Mouse (Mus musculus): ENCODE measurements around the gene Kif5a.

Gene Kif5a

DNA sequence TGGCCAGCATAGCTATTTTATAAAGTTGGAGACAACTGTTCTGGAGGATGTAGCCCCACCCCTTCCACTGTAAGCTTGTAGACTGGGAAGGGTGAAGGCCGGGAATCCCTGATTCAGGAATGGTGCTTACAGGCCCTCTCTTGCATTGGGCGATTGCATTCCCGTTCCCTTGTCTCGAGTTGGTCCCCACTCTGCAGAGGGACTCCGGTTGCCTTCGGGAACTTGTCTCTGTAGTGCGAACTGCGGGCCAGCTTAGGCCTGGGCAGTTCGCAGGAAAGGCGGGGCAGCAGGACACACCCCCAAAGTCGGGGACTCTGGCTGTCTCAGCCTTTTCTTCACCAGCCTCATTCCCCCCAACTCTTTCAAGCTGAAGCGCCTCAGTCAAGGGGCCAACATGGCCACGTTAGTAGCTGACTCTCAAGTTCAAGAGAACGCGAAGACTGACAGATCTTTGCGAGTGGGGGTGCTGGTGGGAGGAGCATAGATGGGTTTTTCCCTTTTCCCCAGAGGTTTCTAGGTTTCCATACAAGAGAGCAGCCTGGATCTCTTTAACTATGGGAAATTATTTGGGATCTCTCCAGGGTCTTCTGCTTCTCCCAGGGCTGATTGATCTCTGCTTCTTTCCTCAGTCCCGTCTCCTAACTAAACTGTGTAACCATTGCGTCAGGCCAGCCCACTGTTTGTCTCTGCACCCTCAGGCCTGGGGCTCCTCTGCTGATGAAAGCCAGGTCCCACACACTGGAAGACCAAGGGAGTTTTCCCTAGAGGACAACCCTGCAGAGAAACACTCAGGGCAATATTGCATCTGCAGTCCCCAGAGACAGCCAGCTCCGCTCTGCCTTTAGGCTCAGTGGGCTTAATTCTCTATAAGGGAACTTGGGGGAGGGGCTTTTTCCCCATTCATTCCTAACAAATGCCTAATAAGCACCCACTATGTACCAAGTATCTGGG lies 28.1 kb upstream of the Kif5a start:
- no peaks in the 10 kb centered on the region for H3K27me3 ChIP-seq (ENCODE audit: insufficient read depth, low read length)
- peaks cover 61% of the 10 kb centered on the region for H3K36me3 ChIP-seq (ENCODE audit: insufficient read depth, low read length)
- peaks cover 72% of the 10 kb centered on the region for H3K4me1 ChIP-seq (replicated peaks; ENCODE audit: low read depth, low read length)
- no peak for TF ChIP-seq CTCF (conservative IDR thresholded peaks at IDR 0.05; ENCODE audit: low read length)
- no peak for TF ChIP-seq NANOG (IDR thresholded peaks at IDR 0.05; ENCODE audit: borderline replicate concordance, low read length)
- TF ChIP-seq POU5F1 (IDR thresholded peaks at IDR 0.05; ENCODE audit: borderline replicate concordance, low read length): no peak
- H3K9me3 ChIP-seq (ENCODE audit: low read length): no peaks in the 10 kb centered on the region
- peak overlapping the region; percentile 86 for H3K4me3 ChIP-seq (replicated peaks; ENCODE audit: low read length)

GRCm38 (mm10) chr10:127290307-127290929 lies 27.3 kb upstream of the Kif5a start:
- peak overlapping the region; percentile 86 for H3K4me3 ChIP-seq (replicated peaks; ENCODE audit: low read length)
- no peaks in the 10 kb centered on the region for H3K27me3 ChIP-seq (ENCODE audit: insufficient read depth, low read length)
- no peaks in the 10 kb centered on the region for H3K9me3 ChIP-seq (ENCODE audit: low read length)
- peaks cover 74% of the 10 kb centered on the region for H3K4me1 ChIP-seq (replicated peaks; ENCODE audit: low read depth, low read length)
- TF ChIP-seq CTCF (conservative IDR thresholded peaks at IDR 0.05; ENCODE audit: low read length) (no peak), NANOG (IDR thresholded peaks at IDR 0.05; ENCODE audit: borderline replicate concordance, low read length) (no peak), POU5F1 (IDR thresholded peaks at IDR 0.05; ENCODE audit: borderline replicate concordance, low read length) (no peak)
- peaks cover 61% of the 10 kb centered on the region for H3K36me3 ChIP-seq (ENCODE audit: insufficient read depth, low read length)

DNA sequence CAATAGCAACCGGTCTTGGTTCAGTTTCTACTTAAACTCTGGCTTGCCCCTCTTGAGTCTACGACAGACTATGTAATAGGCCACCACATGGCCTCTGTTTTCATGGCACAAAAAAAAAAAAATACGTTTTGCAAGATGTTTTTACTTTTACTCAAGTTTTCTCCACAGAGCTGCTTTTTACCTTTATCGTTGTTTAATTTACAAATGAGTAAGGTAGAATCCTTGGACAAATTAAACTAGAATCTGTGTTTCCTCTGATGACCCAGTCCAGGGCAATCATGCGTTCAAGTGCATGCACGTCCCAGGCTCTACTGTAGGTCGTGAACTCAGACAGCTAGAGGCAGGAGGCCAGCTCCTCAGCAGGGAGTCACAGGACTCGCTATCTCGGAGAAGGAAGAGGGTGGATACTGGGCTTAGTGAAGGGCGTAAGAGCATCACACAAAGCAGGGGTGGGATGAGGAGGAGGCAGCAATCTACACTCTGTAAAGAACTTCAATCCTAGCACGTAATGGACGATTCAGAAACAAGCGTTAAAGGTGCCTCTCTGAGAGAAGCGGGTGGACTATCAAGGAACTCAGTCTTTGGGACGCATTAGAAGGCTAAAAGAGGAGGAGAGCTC lies 26.5 kb upstream of the Kif5a start:
- Histone ChIP-seq H3K36me3 (ENCODE audit: insufficient read depth, low read length) (peaks cover 61% of the 10 kb centered on the region), H3K9me3 (ENCODE audit: low read length) (no peaks in the 10 kb centered on the region), H3K4me1 (replicated peaks; ENCODE audit: low read depth, low read length) (peaks cover 74% of the 10 kb centered on the region), H3K4me3 (replicated peaks; ENCODE audit: low read length) (peak overlapping the region; percentile 86), H3K27me3 (ENCODE audit: insufficient read depth, low read length) (no peaks in the 10 kb centered on the region)
- TF ChIP-seq NANOG (IDR thresholded peaks at IDR 0.05; ENCODE audit: borderline replicate concordance, low read length) (no peak), POU5F1 (IDR thresholded peaks at IDR 0.05; ENCODE audit: borderline replicate concordance, low read length) (no peak), CTCF (conservative IDR thresholded peaks at IDR 0.05; ENCODE audit: low read length) (no peak)

- Histone ChIP-seq H3K27me3 (ENCODE audit: insufficient read depth, low read length) (no peaks in the 10 kb centered on the region), H3K9me3 (ENCODE audit: low read length) (no peaks in the 10 kb centered on the region), H3K4me3 (replicated peaks; ENCODE audit: low read length) (peak within 1 kb of the TSS; percentile 86), H3K4me1 (replicated peaks; ENCODE audit: low read depth, low read length) (peaks cover 81% of the 10 kb centered on the region), H3K36me3 (ENCODE audit: insufficient read depth, low read length) (peaks cover 61% of the 10 kb centered on the region)
- no peak for TF ChIP-seq POU5F1 (IDR thresholded peaks at IDR 0.05; ENCODE audit: borderline replicate concordance, low read length)
- TF ChIP-seq CTCF (conservative IDR thresholded peaks at IDR 0.05; ENCODE audit: low read length): no peak
- no peak for TF ChIP-seq NANOG (IDR thresholded peaks at IDR 0.05; ENCODE audit: borderline replicate concordance, low read length)
These were observed 25.8 kb upstream of the Kif5a start, which contains the start of gene Mbd6 for GRCm38 (mm10) chr10:127288800-127289572. Mbd6 (minus strand) TSS chr10:127289018.

- H3K4me1 ChIP-seq (replicated peaks; ENCODE audit: low read depth, low read length): peaks cover 86% of the 10 kb centered on the region
- TF ChIP-seq POU5F1 (IDR thresholded peaks at IDR 0.05; ENCODE audit: borderline replicate concordance, low read length) (no peak), CTCF (conservative IDR thresholded peaks at IDR 0.05; ENCODE audit: low read length) (no peak), NANOG (IDR thresholded peaks at IDR 0.05; ENCODE audit: borderline replicate concordance, low read length) (no peak)
- H3K4me3 ChIP-seq (replicated peaks; ENCODE audit: low read length): peak overlapping the region; percentile 86
- no peaks in the 10 kb centered on the region for H3K27me3 ChIP-seq (ENCODE audit: insufficient read depth, low read length)
- peaks cover 61% of the 10 kb centered on the region for H3K36me3 ChIP-seq (ENCODE audit: insufficient read depth, low read length)
- no peaks in the 10 kb centered on the region for H3K9me3 ChIP-seq (ENCODE audit: low read length)
These were observed 25.2 kb upstream of the Kif5a start for GRCm38 (mm10) chr10:127288328-127288799.

DNA sequence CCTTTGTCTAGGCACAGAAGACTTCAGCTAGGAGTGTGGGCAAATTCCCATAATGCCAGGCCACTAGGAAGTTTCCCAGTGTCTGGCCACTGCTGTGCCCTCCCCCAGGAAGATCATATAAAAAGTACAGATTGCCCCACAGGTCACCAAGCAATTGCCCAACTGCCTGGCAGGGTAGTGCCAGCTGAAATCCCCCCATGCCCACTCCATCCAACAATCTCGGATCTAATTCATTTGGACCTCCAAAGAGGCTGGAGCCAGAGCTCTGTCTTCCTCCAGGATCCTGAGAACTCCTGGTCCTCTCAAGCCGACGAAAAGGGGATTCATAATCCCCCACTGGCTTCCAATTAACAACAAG lies 24.8 kb upstream of the Kif5a start:
- H3K36me3 ChIP-seq (ENCODE audit: insufficient read depth, low read length): peaks cover 61% of the 10 kb centered on the region
- H3K27me3 ChIP-seq (ENCODE audit: insufficient read depth, low read length): no peaks in the 10 kb centered on the region
- H3K9me3 ChIP-seq (ENCODE audit: low read length): no peaks in the 10 kb centered on the region
- H3K4me3 ChIP-seq (replicated peaks; ENCODE audit: low read length): peak overlapping the region; percentile 86
- H3K4me1 ChIP-seq (replicated peaks; ENCODE audit: low read depth, low read length): peaks cover 86% of the 10 kb centered on the region
- TF ChIP-seq POU5F1 (IDR thresholded peaks at IDR 0.05; ENCODE audit: borderline replicate concordance, low read length) (no peak), NANOG (IDR thresholded peaks at IDR 0.05; ENCODE audit: borderline replicate concordance, low read length) (no peak), CTCF (conservative IDR thresholded peaks at IDR 0.05; ENCODE audit: low read length) (no peak)

GRCm38 (mm10) chr10:127287271-127287935 lies 24.3 kb upstream of the Kif5a start:
- Histone ChIP-seq H3K4me1 (replicated peaks; ENCODE audit: low read depth, low read length) (peaks cover 87% of the 10 kb centered on the region), H3K9me3 (ENCODE audit: low read length) (no peaks in the 10 kb centered on the region), H3K36me3 (ENCODE audit: insufficient read depth, low read length) (peaks cover 61% of the 10 kb centered on the region), H3K27me3 (ENCODE audit: insufficient read depth, low read length) (no peaks in the 10 kb centered on the region), H3K4me3 (replicated peaks; ENCODE audit: low read length) (peak overlapping the region; percentile 86)
- no peak for TF ChIP-seq CTCF (conservative IDR thresholded peaks at IDR 0.05; ENCODE audit: low read length)
- no peak for TF ChIP-seq POU5F1 (IDR thresholded peaks at IDR 0.05; ENCODE audit: borderline replicate concordance, low read length)
- no peak for TF ChIP-seq NANOG (IDR thresholded peaks at IDR 0.05; ENCODE audit: borderline replicate concordance, low read length)
